Comparison of ENCODE assay signal across 18 mouse cellular contexts in genomic region chr6:41140916-41141315, GRCm38 (mm10).
"Had no signal": no experiment of that assay in that cellular context is flagged by ENCODE, and none has a peak within 500 bp of the region (broad histone marks: within the 10 kb centered on the region; RNA-seq: fewer than 3 reads in every experiment).

No protein-coding gene starts in this region.

- H3K27me3 ChIP-seq: intestine, embryonic 15.5 days; kidney, embryonic 15.5 days; liver, embryonic 13.5 days; megakaryocyte, embryonic 14.5 days; midbrain, embryonic 13.5 days; stomach, embryonic 15.5 days had no signal

- H3K4me2 ChIP-seq: intestine, embryonic 15.5 days; kidney, embryonic 15.5 days; liver, embryonic 13.5 days; midbrain, embryonic 13.5 days; stomach, embryonic 15.5 days had no signal

- H3K36me3 ChIP-seq: intestine, embryonic 15.5 days; kidney, embryonic 15.5 days; liver, embryonic 13.5 days; midbrain, embryonic 10.5 days; midbrain, embryonic 13.5 days; stomach, embryonic 15.5 days had no signal

- H3K9ac ChIP-seq: intestine, embryonic 15.5 days; kidney, embryonic 15.5 days; liver, embryonic 13.5 days; midbrain, embryonic 13.5 days; stomach, embryonic 15.5 days had no signal

- ATAC-seq: intestine, embryonic 15.5 days; midbrain, embryonic 13.5 days had no signal

- H3K27ac ChIP-seq: intestine, embryonic 15.5 days; kidney, embryonic 15.5 days; liver, embryonic 13.5 days; macrophage; midbrain, embryonic 10.5 days; midbrain, embryonic 13.5 days; stomach, embryonic 15.5 days had no signal

- H3K4me3 ChIP-seq: intestine, embryonic 15.5 days; kidney, embryonic 15.5 days; liver, embryonic 13.5 days; megakaryocyte, embryonic 14.5 days; midbrain, embryonic 10.5 days; midbrain, embryonic 13.5 days; stomach, embryonic 15.5 days had no signal

- H3K9me3 ChIP-seq: intestine, embryonic 15.5 days; kidney, embryonic 15.5 days; liver, embryonic 13.5 days; megakaryocyte, embryonic 14.5 days; midbrain, embryonic 10.5 days; midbrain, embryonic 13.5 days; stomach, embryonic 15.5 days had no signal

- DNase-seq: kidney, adult 11 months; kidney, adult 8-10 months; kidney, postnatal 10 days; kidney, postnatal 36 days; layer of hippocampus, adult 9-11 months; liver, embryonic 13.5 days; lung, adult 2 months; right cerebral cortex, adult 18-20 months; right cerebral cortex, postnatal 14 days; spleen, adult 18-20 months; thymus, postnatal 4 days had no signal

- H3K4me1 ChIP-seq: intestine, embryonic 15.5 days; kidney, embryonic 15.5 days; liver, embryonic 13.5 days; midbrain, embryonic 10.5 days; midbrain, embryonic 13.5 days; stomach, embryonic 15.5 days had no signal
